Mouse (Mus musculus): ENCODE results near the gene Hspa1l. TPM values are rescaled to one million over a fixed set of nuclear protein-coding genes. Genes with fewer than 3 reads are reported as not detected.
A peak's percentile ranks its signal among the peaks of the same experiment; 100 is the strongest.
"Not testable (repeated sequence)": the region's sequence is repeated elsewhere in the genome, so short reads cannot be mapped to it uniquely, and the experiment has no call there.

Gene Hspa1l
- polyA plus RNA-seq, 2 experiments: 0.02 to 0.25 TPM

DNA sequence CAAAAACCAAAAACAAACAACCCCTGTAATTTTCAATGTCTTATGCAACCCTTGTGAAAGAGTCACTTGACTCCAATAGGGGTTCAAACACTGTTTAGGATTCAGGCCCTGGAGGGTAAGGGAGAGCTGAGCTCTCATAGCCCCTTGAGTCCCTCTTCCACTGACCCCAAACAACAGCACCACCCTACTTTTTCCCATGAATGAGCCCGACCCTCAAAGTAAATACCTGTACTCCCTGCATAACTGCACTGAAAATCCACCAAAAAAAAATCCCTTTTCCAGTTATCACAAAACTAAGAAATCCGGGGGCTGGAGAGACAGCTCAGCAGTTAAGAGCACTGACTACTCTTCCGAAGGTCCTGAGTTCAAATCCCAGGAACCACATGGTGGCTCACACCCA lies 16.6 kb upstream of the Hspa1l start:
- 58% methylated on average over 3 of the region's 3 CpGs for WGBS (ENCODE audit: insufficient replicate concordance)
- ATAC-seq (ENCODE audit: insufficient read depth): no peak
- Histone ChIP-seq H3K4me1 (replicated peaks; ENCODE audit: control insufficient read depth in 2 of 2, insufficient read depth in 2 of 2, low read length in 1 of 2) (peaks cover 9 to 12% of the 10 kb centered on the region in 2 experiments), H3K27ac (no peak overlapping the region), H3K27me3 (ENCODE audit: control insufficient read depth, insufficient read depth, low read length) (peaks cover 5% of the 10 kb centered on the region), H3K9me3 (ENCODE audit: control insufficient read depth, low read length) (no peaks in the 10 kb centered on the region), H3K36me3 (replicated peaks; ENCODE audit: control insufficient read depth, insufficient read depth, low read depth) (peaks cover 6% of the 10 kb centered on the region), H3K4me2 (ENCODE audit: low read depth) (no peak overlapping the region), H3K9ac (replicated peaks) (no peak overlapping the region), H3K4me3 (ENCODE audit: insufficient read depth in 1 of 2, low read depth in 2 of 2, low read length in 2 of 2) (no peak overlapping the region)
- no peak for TF ChIP-seq CTCF (IDR thresholded peaks at IDR 0.05; ENCODE audit: low read depth)
- TF ChIP-seq EP300 (IDR thresholded peaks at IDR 0.05; ENCODE audit: low read depth): no peak
- DNase-seq (ENCODE audit: low read depth in 3 of 3, low spot score in 3 of 3): peak in 1 of 3 experiments; percentile 52

DNA sequence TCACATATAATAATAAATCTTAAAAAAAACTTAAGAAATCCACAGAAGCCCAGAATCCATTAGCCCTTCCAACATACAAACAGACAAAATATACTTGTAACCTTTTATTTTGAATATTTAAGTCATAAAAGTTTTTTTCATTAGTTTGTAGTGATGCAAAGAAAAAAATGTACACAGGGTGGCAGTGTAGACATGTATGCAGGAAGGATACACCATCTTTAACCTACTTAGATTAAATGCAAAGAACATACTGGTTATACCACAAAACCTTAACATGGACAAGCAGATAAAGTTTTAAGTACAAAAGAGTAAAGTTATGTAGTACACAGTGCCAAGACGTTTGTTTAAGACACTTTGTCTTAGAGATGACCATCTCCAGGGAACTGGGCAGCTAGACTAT lies 16.2 kb upstream of the Hspa1l start:
- Histone ChIP-seq H3K9ac (replicated peaks) (no peak overlapping the region), H3K4me1 (replicated peaks; ENCODE audit: control insufficient read depth in 2 of 2, insufficient read depth in 2 of 2, low read length in 1 of 2) (peaks cover 9 to 10% of the 10 kb centered on the region in 2 experiments), H3K4me2 (ENCODE audit: low read depth) (no peak overlapping the region), H3K27me3 (ENCODE audit: control insufficient read depth, insufficient read depth, low read length) (peaks cover 8% of the 10 kb centered on the region), H3K9me3 (ENCODE audit: control insufficient read depth, low read length) (no peaks in the 10 kb centered on the region), H3K36me3 (replicated peaks; ENCODE audit: control insufficient read depth, insufficient read depth, low read depth) (peaks cover 3% of the 10 kb centered on the region; the same call in 1 of the 2 replicates), H3K4me3 (ENCODE audit: insufficient read depth in 1 of 2, low read depth in 2 of 2, low read length in 2 of 2) (no peak overlapping the region), H3K27ac (no peak overlapping the region)
- ATAC-seq (ENCODE audit: insufficient read depth) (no peak), DNase-seq (ENCODE audit: low read depth in 3 of 3, low spot score in 3 of 3) (no peak)
- TF ChIP-seq EP300 (IDR thresholded peaks at IDR 0.05; ENCODE audit: low read depth) (no peak), CTCF (IDR thresholded peaks at IDR 0.05; ENCODE audit: low read depth) (peak; percentile 34; the same call in 1 of the 2 replicates)
- WGBS (ENCODE audit: insufficient replicate concordance): 14% methylated on average over 1 of the region's 1 CpGs

DNA sequence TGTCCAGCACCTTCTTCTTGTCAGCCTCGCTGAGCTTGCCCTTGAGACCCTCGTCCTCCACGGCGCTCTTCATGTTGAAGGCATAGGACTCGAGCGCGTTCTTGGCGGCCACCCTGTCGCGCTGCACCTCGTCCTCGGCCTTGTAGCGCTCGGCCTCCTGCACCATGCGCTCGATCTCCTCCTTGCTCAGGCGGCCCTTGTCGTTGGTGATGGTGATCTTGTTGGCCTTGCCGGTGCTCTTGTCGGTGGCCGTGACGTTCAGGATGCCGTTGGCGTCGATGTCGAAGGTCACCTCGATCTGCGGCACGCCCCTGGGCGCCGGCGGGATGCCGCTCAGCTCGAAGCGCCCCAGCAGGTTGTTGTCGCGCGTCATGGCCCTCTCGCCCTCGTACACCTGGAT lies 15.2 kb upstream of the Hspa1l start:
- H3K9ac ChIP-seq (replicated peaks); H3K27me3 ChIP-seq (ENCODE audit: control insufficient read depth, insufficient read depth, low read length); H3K4me3 ChIP-seq (ENCODE audit: insufficient read depth in 1 of 2, low read depth in 2 of 2, low read length in 2 of 2); H3K4me2 ChIP-seq (ENCODE audit: low read depth); H3K27ac ChIP-seq; ATAC-seq (ENCODE audit: insufficient read depth); H3K9me3 ChIP-seq (ENCODE audit: control insufficient read depth, low read length); H3K36me3 ChIP-seq (replicated peaks; ENCODE audit: control insufficient read depth, insufficient read depth, low read depth); DNase-seq (ENCODE audit: low read depth in 3 of 3, low spot score in 3 of 3): not testable (repeated sequence)
- peaks cover 9 to 10% of the 10 kb centered on the region in 2 experiments for H3K4me1 ChIP-seq (replicated peaks; ENCODE audit: control insufficient read depth in 2 of 2, insufficient read depth in 2 of 2, low read length in 1 of 2)
- WGBS (ENCODE audit: insufficient replicate concordance): 32% methylated on average over 20 of the region's 40 CpGs

DNA sequence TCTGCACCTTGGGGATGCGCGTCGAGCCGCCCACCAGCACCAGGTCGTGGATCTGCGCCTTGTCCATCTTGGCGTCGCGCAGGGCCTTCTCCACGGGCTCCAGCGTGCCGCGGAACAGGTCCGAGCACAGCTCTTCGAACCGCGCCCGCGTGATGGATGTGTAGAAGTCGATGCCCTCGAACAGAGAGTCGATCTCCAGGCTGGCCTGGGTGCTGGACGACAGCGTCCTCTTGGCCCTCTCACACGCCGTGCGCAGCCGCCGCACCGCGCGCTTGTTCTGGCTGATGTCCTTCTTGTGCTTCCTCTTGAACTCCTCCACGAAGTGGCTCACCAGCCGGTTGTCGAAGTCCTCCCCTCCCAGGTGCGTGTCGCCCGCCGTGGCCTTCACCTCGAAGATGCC lies 14.5 kb upstream of the Hspa1l start:
- not testable (repeated sequence) for H3K4me2 ChIP-seq (ENCODE audit: low read depth); ATAC-seq (ENCODE audit: insufficient read depth); H3K4me3 ChIP-seq (ENCODE audit: insufficient read depth in 1 of 2, low read depth in 2 of 2, low read length in 2 of 2); H3K9ac ChIP-seq (replicated peaks); DNase-seq (ENCODE audit: low read depth in 3 of 3, low spot score in 3 of 3); H3K9me3 ChIP-seq (ENCODE audit: control insufficient read depth, low read length); H3K27ac ChIP-seq; H3K36me3 ChIP-seq (replicated peaks; ENCODE audit: control insufficient read depth, insufficient read depth, low read depth)
- WGBS (ENCODE audit: insufficient replicate concordance): 21% methylated on average over 20 of the region's 40 CpGs
- H3K4me1 ChIP-seq (replicated peaks; ENCODE audit: control insufficient read depth in 2 of 2, insufficient read depth in 2 of 2, low read length in 1 of 2): peaks cover 9 to 10% of the 10 kb centered on the region in 2 experiments
- H3K27me3 ChIP-seq (ENCODE audit: control insufficient read depth, insufficient read depth, low read length): peaks cover 13% of the 10 kb centered on the region

DNA sequence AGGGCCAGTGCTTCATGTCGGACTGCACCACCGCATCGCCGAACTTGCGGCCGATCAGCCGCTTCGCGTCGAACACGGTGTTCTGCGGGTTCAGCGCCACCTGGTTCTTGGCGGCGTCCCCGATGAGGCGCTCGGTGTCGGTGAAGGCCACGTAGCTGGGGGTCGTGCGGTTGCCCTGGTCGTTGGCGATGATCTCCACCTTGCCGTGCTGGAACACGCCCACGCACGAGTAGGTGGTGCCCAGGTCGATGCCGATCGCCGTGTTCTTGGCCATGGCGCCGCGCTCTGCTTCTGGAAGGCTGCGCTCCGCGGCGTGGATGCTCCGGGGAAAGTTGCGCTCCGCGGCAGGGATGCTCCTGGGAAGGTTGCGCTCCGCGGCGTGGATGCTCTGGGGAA lies 13.8 kb upstream of the Hspa1l start:
- Histone ChIP-seq H3K4me2 (ENCODE audit: low read depth) (peak overlapping the region; percentile 82), H3K4me3 (ENCODE audit: insufficient read depth in 1 of 2, low read depth in 2 of 2, low read length in 2 of 2) (peak overlapping the region; percentile 26 to 51), H3K27me3 (ENCODE audit: control insufficient read depth, insufficient read depth, low read length) (peaks cover 17% of the 10 kb centered on the region), H3K4me1 (replicated peaks; ENCODE audit: control insufficient read depth in 2 of 2, insufficient read depth in 2 of 2, low read length in 1 of 2) (peaks cover 9 to 10% of the 10 kb centered on the region in 2 experiments)
- H3K9ac ChIP-seq (replicated peaks); H3K36me3 ChIP-seq (replicated peaks; ENCODE audit: control insufficient read depth, insufficient read depth, low read depth); H3K9me3 ChIP-seq (ENCODE audit: control insufficient read depth, low read length); DNase-seq (ENCODE audit: low read depth in 3 of 3, low spot score in 3 of 3); H3K27ac ChIP-seq: not testable (repeated sequence)
- peak; percentile 17 for ATAC-seq (ENCODE audit: insufficient read depth)
- under 1% methylated on average over 19 of the region's 47 CpGs for WGBS (ENCODE audit: insufficient replicate concordance)

DNA sequence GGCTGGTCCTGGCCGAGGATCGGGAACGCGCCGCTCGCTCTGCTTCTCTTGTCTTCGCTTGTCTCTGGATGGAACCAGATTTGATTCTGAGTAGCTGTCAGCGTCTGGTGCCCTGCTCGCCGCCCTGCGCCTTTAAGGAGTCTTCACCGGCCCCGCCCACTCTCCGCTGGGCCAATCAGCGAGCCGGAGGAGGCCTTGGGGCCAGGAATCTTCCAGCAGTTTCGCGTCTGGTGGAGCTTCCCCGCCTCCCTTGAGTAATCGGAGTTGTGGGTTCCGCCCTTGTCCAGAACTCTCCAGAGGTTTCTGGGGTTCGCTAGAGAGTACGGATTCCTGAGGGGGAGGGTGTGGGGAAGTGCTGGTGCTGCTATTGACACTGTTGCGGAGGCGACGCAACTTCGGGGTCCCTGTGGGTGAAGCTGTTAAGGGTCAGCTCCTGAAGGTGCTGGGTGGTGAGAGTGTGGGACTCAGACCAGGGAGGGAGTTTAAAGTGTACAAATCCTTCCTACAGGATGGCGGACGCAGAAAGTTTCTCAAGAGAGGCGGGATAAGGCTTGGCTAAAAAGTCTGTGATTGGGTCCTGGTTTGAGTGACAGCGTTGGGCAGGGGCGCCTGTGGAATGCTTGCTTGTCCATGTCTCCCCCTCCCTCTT lies 13.2 kb upstream of the Hspa1l start, which contains the start of gene Hspa1b:
Hspa1b (minus strand) TSS at position 109 of the 649 bp plus-strand sequence.
- Histone ChIP-seq H3K4me2 (ENCODE audit: low read depth) (peak within 1 kb of the TSS; percentile 82), H3K4me1 (replicated peaks; ENCODE audit: control insufficient read depth in 2 of 2, insufficient read depth in 2 of 2, low read length in 1 of 2) (peaks cover 9 to 10% of the 10 kb centered on the region in 2 experiments), H3K4me3 (ENCODE audit: insufficient read depth in 1 of 2, low read depth in 2 of 2, low read length in 2 of 2) (peak within 1 kb of the TSS; percentile 51 to 68), H3K9ac (replicated peaks) (peak within 1 kb of the TSS; percentile 52), H3K27ac (peak within 1 kb of the TSS; percentile 7), H3K27me3 (ENCODE audit: control insufficient read depth, insufficient read depth, low read length) (peaks cover 17% of the 10 kb centered on the region)
- DNase-seq (ENCODE audit: low read depth in 3 of 3, low spot score in 3 of 3) (peak in 1 of 3 experiments; percentile 68), ATAC-seq (ENCODE audit: insufficient read depth) (peak; percentile 91)
- WGBS (ENCODE audit: insufficient replicate concordance): 0% methylated on average over 25 of the region's 32 CpGs
- not testable (repeated sequence) for H3K9me3 ChIP-seq (ENCODE audit: control insufficient read depth, low read length); H3K36me3 ChIP-seq (replicated peaks; ENCODE audit: control insufficient read depth, insufficient read depth, low read depth)
